Mouse (Mus musculus) kidney, adult 2 months (tissue): ENCODE measurements around the gene Nbeal2.

ENCODE experiments used
- CTCF ChIP-seq: fragments of 200-500 bp; conservative IDR thresholded peaks from 2 replicates; pipeline ENCODE4 v1.5.1; 2011; ENCODE audit warnings: low read depth, mild to moderate bottlenecking, control low read depth, low read length, moderate library complexity, mixed read lengths; ENCODE audit not compliant: insufficient read depth, insufficient read length
- POLR2A ChIP-seq: fragments of 200-500 bp; IDR thresholded peaks from one replicate; pipeline ENCODE4 v1.6.1; 2011; ENCODE audit warnings: low read depth, low read length, control low read depth

GRCm38 (mm10) chr9:110620180-110620579, 33.8 kb downstream of the Nbeal2 start:
- TF ChIP-seq CTCF (peak; percentile 38; the same call in 1 of the 2 replicates), POLR2A (no peak)
